Mouse (Mus musculus): ENCODE data around the gene Odf2l.

DNA sequence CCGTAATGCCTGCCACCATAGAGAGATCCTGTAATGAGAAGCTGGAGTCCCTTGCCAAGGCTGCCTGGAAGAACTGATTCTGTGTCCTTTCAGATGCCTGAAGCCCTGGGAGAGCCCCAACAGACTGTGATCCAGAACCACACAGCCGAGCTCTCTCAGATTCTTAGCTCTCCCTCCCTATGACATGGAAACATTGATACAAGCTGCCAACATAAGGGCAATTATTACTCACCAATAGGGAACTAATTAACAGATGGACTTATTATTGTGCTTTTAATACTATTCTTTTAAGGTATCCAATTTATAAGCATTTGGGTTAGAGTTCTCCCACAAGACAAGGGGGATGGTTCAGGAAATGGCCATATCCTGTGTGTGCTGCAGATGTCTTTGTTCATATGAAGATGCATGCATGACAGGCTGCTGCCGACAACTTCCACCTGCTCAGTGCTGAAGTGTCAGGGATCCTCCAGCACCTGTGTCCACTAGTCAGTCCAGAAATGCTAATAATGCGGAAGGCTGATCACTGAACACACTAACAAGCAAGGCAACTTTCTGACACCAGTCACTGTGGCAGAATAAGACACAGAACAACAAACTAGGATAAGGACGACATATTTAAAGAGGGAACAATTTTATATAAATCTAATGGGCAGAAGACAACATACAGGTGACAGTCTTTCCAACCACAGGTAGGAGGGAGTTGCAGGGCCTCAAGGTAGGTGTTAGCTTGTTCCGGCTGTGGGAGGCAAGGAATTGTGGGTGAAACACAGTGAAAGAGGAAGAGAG is 52.4 kb downstream of the Odf2l start:
- no peak for TF ChIP-seq GATA1 (IDR thresholded peaks at IDR 0.05; ENCODE audit: borderline replicate concordance, low read length)
- TF ChIP-seq FLI1 (IDR thresholded peaks at IDR 0.05; ENCODE audit: low read length) = no peak

Data from megakaryocyte, embryonic 14.5 days (primary cell).